Mouse (Mus musculus) right cerebral cortex, postnatal 4 days (tissue): ENCODE measurements around the gene Serinc5.
A peak's percentile ranks its signal among the peaks of the same experiment; 100 is the strongest.
"Not testable (repeated sequence)": the region's sequence is repeated elsewhere in the genome, so short reads cannot be mapped to it uniquely, and the experiment has no call there.

Source experiments
- DNase-seq: peaks from one replicate; pipeline ENCODE4 v3.0.0-alpha.2; 2022

The Serinc5 gene

GRCm38 (mm10) chr13:92610311-92611221 is at the start of gene Serinc5:
Gene Serinc5, plus strand, starts transcription at chr13:92611091.
- DNase-seq = peak; percentile 96

GRCm38 (mm10) chr13:92576072-92576471 is 34.8 kb upstream of the Serinc5 start, which contains the start of gene Spz1:
Gene Spz1, minus strand, starts transcription at chr13:92576172.
- no peak for DNase-seq

- DNase-seq = no peak
Observed at GRCm38 (mm10) chr13:92576688-92577087, 34.2 kb upstream of the Serinc5 start.

GRCm38 (mm10) chr13:92578210-92578609 is 32.7 kb upstream of the Serinc5 start:
- DNase-seq = no peak

- peak; percentile 58 for DNase-seq
Observed at GRCm38 (mm10) chr13:92580220-92581043, 30.5 kb upstream of the Serinc5 start.

- DNase-seq = no peak
Observed at GRCm38 (mm10) chr13:92584094-92584717, 26.7 kb upstream of the Serinc5 start.

GRCm38 (mm10) chr13:92588704-92589103 is 22.2 kb upstream of the Serinc5 start:
- DNase-seq = no peak

GRCm38 (mm10) chr13:92589255-92589654 is 21.6 kb upstream of the Serinc5 start:
- DNase-seq = no peak

- DNase-seq = no peak
Observed at GRCm38 (mm10) chr13:92591225-92591624, 19.7 kb upstream of the Serinc5 start.

GRCm38 (mm10) chr13:92592268-92592785 is 18.6 kb upstream of the Serinc5 start:
- no peak for DNase-seq

GRCm38 (mm10) chr13:92592786-92593635 is 17.9 kb upstream of the Serinc5 start:
- DNase-seq = no peak

GRCm38 (mm10) chr13:92593731-92594396 is 17.0 kb upstream of the Serinc5 start:
- no peak for DNase-seq

GRCm38 (mm10) chr13:92594481-92594880 is 16.4 kb upstream of the Serinc5 start:
- DNase-seq = no peak

GRCm38 (mm10) chr13:92594907-92595306 is 16.0 kb upstream of the Serinc5 start:
- no peak for DNase-seq

GRCm38 (mm10) chr13:92595424-92595823 is 15.5 kb upstream of the Serinc5 start:
- DNase-seq = no peak

GRCm38 (mm10) chr13:92605306-92605705 is 5.6 kb upstream of the Serinc5 start:
- not testable (repeated sequence) for DNase-seq

GRCm38 (mm10) chr13:92609486-92610310 is 1.2 kb upstream of the Serinc5 start:
- no peak for DNase-seq

GRCm38 (mm10) chr13:92611254-92611784 is 428 bp downstream of the Serinc5 start:
- DNase-seq = no peak

- DNase-seq = no peak
Observed at GRCm38 (mm10) chr13:92611917-92612316, 1.0 kb downstream of the Serinc5 start.

- no peak for DNase-seq
Observed at GRCm38 (mm10) chr13:92613094-92613493, 2.2 kb downstream of the Serinc5 start.
